Mouse (Mus musculus): ENCODE data around the gene Hoxb7. TPM values are rescaled to one million over a fixed set of nuclear protein-coding genes. Genes with fewer than 3 reads are reported as not detected.

Gene Hoxb7
- total and polyA plus RNA-seq, 2 experiments from 2014 or later = not detected

DNA sequence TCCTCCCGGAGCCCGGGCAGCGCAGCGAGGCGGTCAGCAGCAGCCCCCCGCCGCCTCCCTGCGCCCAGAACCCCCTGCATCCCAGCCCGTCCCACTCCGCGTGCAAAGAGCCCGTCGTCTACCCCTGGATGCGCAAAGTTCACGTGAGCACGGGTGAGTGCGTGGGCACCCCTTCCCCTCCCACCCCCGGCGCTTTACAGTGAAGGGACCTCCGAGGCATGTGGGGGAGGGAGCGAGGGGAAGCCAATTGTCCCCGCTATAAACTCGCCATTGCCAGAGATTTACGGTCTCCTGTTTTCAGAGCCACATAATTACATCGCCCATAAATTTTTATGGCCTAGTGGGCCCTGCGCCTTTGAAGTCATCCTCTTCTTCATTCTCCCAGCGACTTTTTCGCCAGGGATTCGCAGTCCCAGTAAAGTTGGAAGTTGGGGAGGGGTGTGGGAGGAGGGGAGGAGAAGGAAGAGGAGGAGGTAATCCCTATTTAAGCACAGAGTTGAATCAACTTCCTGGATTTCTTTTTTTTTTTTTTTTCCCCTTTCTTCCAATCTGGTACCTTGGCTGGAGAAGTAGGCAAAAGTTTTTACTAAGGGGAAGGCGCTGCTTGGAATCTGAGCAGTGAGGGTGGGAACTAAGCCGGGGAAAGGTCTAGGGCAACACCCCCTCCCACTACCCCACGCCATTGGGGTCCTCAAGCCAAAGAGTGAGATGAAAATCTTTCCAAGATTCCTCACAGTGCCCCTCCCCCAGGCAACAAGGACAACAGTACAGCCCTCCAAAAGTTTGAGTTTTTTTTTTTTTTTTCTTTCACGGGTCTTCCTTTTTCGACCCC, 32.9 kb downstream of the Hoxb7 start:
- no peaks in the 10 kb centered on the region for H3K9me3 ChIP-seq (ENCODE audit: low read length)
- H3K4me3 ChIP-seq (ENCODE audit: low read depth, low read length) = no peak overlapping the region
- H3K4me2 ChIP-seq (ENCODE audit: low read depth) = peak overlapping the region; percentile 10; the same call in 1 of the 2 replicates
- H3K27me3 ChIP-seq (ENCODE audit: insufficient read depth, low read length) = peaks cover 99% of the 10 kb centered on the region
- no peak for DNase-seq
- H3K9ac ChIP-seq = no peak overlapping the region
- ATAC-seq = no peak
- WGBS = under 1% methylated on average over 26 of the region's 34 CpGs
- TF ChIP-seq CTCF (IDR thresholded peaks at IDR 0.05; ENCODE audit: low read depth) = no peak
- no peaks in the 10 kb centered on the region for H3K4me1 ChIP-seq (ENCODE audit: insufficient read depth)
- H3K27ac ChIP-seq (ENCODE audit: low read depth, low read length) = no peak overlapping the region
- H3K36me3 ChIP-seq (ENCODE audit: insufficient read depth) = no peaks in the 10 kb centered on the region

DNA sequence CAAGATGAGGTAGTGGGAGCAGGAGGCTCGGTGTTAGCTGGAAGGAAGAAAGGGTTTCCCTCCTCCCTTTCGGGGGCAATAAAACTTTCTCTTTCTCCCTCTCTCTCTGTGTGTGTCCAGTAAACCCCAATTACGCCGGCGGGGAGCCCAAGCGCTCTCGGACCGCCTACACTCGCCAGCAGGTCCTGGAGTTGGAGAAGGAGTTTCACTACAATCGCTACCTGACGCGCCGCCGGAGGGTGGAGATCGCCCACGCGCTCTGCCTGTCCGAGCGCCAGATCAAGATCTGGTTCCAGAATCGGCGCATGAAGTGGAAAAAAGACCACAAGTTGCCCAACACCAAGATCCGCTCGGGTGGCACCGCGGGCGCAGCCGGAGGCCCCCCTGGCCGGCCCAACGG, 33.5 kb downstream of the Hoxb7 start:
- no peaks in the 10 kb centered on the region for H3K36me3 ChIP-seq (ENCODE audit: insufficient read depth)
- no peak for ATAC-seq
- H3K9me3 ChIP-seq (ENCODE audit: low read length) = no peaks in the 10 kb centered on the region
- 2% methylated on average over 29 of the region's 29 CpGs for WGBS
- no peak for DNase-seq
- no peak overlapping the region for H3K4me3 ChIP-seq (ENCODE audit: low read depth, low read length)
- TF ChIP-seq CTCF (IDR thresholded peaks at IDR 0.05; ENCODE audit: low read depth) = no peak
- no peak overlapping the region for H3K27ac ChIP-seq (ENCODE audit: low read depth, low read length)
- no peak overlapping the region for H3K9ac ChIP-seq
- peaks cover 99% of the 10 kb centered on the region for H3K27me3 ChIP-seq (ENCODE audit: insufficient read depth, low read length)
- no peaks in the 10 kb centered on the region for H3K4me1 ChIP-seq (ENCODE audit: insufficient read depth)
- no peak overlapping the region for H3K4me2 ChIP-seq (ENCODE audit: low read depth)

DNA sequence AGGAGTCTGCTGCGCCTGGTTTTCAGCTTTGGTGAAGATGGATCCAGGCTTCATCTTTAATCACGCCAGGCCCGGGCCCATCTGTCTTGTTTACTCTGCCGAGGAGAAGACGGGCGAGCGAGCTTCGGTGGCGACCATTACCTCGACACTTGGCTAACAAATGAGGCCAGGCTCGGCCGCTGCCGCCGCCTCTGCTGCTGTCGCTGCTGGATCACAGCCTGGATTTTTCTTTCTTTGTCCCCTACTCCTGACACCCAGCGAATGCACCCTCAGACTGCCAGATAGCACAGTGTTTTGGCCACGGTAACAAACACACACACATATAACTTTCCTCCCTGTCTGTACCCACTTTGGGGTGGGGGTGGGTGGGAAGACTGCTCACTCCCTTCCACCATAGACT, 34.3 kb downstream of the Hoxb7 start:
- H3K4me2 ChIP-seq (ENCODE audit: low read depth) = no peak overlapping the region
- under 1% methylated on average over 17 of the region's 17 CpGs for WGBS
- H3K9ac ChIP-seq = no peak overlapping the region

DNA sequence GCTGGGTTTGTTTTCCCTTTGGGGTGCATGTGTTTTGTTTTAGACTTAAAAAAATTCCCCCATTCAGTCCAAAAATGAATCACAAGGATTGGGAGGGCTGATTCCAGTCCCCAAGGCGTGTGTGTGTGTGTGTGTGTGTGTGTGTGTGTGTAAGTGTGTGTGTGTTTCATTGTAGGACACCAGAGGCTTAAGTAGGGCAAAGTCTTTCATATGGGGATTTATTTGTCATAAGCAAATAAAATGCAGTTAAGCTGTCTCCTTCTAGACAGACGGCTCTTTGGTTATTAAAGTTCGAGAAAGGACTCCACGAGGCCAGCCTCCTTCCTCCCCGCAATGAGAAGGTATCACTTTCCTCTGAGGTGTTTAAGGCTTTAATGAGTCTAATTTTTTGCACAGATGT, 35.4 kb downstream of the Hoxb7 start:
- DNase-seq = no peak
- no peaks in the 10 kb centered on the region for H3K36me3 ChIP-seq (ENCODE audit: insufficient read depth)
- 5% methylated on average over 5 of the region's 5 CpGs for WGBS
- TF ChIP-seq CTCF (IDR thresholded peaks at IDR 0.05; ENCODE audit: low read depth) = no peak
- H3K9me3 ChIP-seq (ENCODE audit: low read length) = no peaks in the 10 kb centered on the region
- H3K27ac ChIP-seq (ENCODE audit: low read depth, low read length) = no peak overlapping the region
- H3K9ac ChIP-seq = no peak overlapping the region
- ATAC-seq = no peak
- H3K4me2 ChIP-seq (ENCODE audit: low read depth) = no peak overlapping the region
- no peaks in the 10 kb centered on the region for H3K4me1 ChIP-seq (ENCODE audit: insufficient read depth)
- H3K4me3 ChIP-seq (ENCODE audit: low read depth, low read length) = no peak overlapping the region
- H3K27me3 ChIP-seq (ENCODE audit: insufficient read depth, low read length) = peaks cover 99% of the 10 kb centered on the region

More for the DNA sequence above, 34.3 kb downstream of the Hoxb7 start:
- no peak for ATAC-seq
- Histone ChIP-seq H3K27ac (ENCODE audit: low read depth, low read length) (no peak overlapping the region), H3K27me3 (ENCODE audit: insufficient read depth, low read length) (peaks cover 99% of the 10 kb centered on the region), H3K4me3 (ENCODE audit: low read depth, low read length) (no peak overlapping the region), H3K36me3 (ENCODE audit: insufficient read depth) (no peaks in the 10 kb centered on the region), H3K9me3 (ENCODE audit: low read length) (no peaks in the 10 kb centered on the region), H3K4me1 (ENCODE audit: insufficient read depth) (no peaks in the 10 kb centered on the region)
- no peak for TF ChIP-seq CTCF (IDR thresholded peaks at IDR 0.05; ENCODE audit: low read depth)
- no peak for DNase-seq

DNA sequence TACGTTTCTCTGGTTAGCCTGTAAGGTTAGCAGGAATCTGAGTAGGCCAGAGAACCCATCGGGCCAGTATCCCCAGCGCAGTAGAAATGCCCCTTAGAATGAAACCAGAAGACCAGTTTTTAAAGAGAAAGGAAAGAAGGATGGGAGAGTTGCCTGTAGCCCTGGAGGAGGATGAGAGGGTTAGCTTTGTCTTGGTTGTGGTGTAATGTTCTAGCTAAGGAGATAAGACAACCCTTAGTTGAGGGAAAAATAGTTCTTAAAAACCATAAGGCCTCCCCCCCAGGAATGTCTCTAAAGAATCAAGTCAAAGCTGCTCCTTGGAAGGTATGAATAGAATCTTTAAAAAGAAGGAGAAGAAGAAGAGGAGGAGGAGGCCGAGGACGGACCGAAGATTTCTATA, 36.3 kb downstream of the Hoxb7 start:
- H3K9me3 ChIP-seq (ENCODE audit: low read length) = no peaks in the 10 kb centered on the region
- H3K4me2 ChIP-seq (ENCODE audit: low read depth) = no peak overlapping the region
- DNase-seq (no peak), ATAC-seq (no peak)
- H3K9ac ChIP-seq = no peak overlapping the region
- peaks cover 100% of the 10 kb centered on the region for H3K27me3 ChIP-seq (ENCODE audit: insufficient read depth, low read length)
- H3K4me1 ChIP-seq (ENCODE audit: insufficient read depth) = no peaks in the 10 kb centered on the region
- TF ChIP-seq CTCF (IDR thresholded peaks at IDR 0.05; ENCODE audit: low read depth) = no peak
- H3K36me3 ChIP-seq (ENCODE audit: insufficient read depth) = no peaks in the 10 kb centered on the region
- WGBS = 6% methylated on average over 6 of the region's 6 CpGs
- no peak overlapping the region for H3K27ac ChIP-seq (ENCODE audit: low read depth, low read length)
- no peak overlapping the region for H3K4me3 ChIP-seq (ENCODE audit: low read depth, low read length)

DNA sequence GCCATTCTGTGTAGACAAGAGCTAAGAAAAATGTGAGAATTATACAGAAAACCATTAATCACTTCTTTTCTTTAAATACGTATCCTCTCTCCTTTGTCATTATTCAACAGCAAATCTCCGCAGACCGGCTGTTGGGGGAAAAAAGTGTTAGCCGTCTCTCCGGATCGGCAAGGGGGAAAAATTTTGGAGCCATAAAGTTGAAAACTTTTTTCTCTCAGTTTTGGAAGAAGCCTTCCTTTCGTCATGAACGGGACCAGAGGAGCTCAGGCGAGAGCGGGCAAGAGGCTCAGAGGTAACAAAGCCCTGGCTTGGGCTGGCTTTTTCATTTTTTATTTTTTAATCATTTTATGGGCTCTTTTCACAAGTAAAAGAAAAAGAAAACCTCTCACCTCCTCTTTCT, 36.7 kb downstream of the Hoxb7 start, which contains the start of gene Hoxb3:
TSS of gene Hoxb3 (plus strand) at position 173 of the 400 bp plus-strand sequence.
- no peak for TF ChIP-seq CTCF (IDR thresholded peaks at IDR 0.05; ENCODE audit: low read depth)
- H3K27me3 ChIP-seq (ENCODE audit: insufficient read depth, low read length) = peaks cover 100% of the 10 kb centered on the region
- no peak for DNase-seq
- no peaks in the 10 kb centered on the region for H3K36me3 ChIP-seq (ENCODE audit: insufficient read depth)
- no peak within 1 kb of the TSS for H3K4me3 ChIP-seq (ENCODE audit: low read depth, low read length)
- H3K4me1 ChIP-seq (ENCODE audit: insufficient read depth) = no peaks in the 10 kb centered on the region
- ATAC-seq = no peak
- H3K9me3 ChIP-seq (ENCODE audit: low read length) = no peaks in the 10 kb centered on the region
- WGBS = 4% methylated on average over 10 of the region's 10 CpGs
- no peak within 1 kb of the TSS for H3K4me2 ChIP-seq (ENCODE audit: low read depth)
- H3K9ac ChIP-seq = no peak within 1 kb of the TSS
- H3K27ac ChIP-seq (ENCODE audit: low read depth, low read length) = no peak within 1 kb of the TSS

DNA sequence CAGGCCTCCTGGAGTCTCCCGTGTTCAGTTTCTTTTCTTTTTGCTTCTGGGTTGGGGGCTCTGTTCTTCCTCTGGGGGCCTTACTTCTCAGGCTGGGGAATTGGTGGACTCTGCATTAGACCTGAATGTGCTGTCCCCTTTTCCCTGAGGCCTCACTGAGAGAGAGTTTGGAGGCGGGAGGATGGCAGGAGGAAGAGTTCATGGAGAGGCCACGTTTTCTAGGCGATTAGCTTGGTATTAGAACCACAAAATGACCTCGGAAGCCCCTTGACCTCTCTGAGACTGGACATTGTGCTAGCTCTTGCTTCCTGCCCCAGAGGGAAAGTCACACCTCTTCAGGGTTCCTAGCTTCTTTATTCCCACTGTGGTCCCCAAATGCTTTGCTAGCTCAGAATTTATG, 37.7 kb downstream of the Hoxb7 start:
- WGBS = 2% methylated on average over 5 of the region's 5 CpGs
- Histone ChIP-seq H3K27me3 (ENCODE audit: insufficient read depth, low read length) (peaks cover 100% of the 10 kb centered on the region), H3K4me1 (ENCODE audit: insufficient read depth) (no peaks in the 10 kb centered on the region), H3K9me3 (ENCODE audit: low read length) (no peaks in the 10 kb centered on the region), H3K4me3 (ENCODE audit: low read depth, low read length) (no peak overlapping the region), H3K9ac (no peak overlapping the region), H3K27ac (ENCODE audit: low read depth, low read length) (no peak overlapping the region), H3K4me2 (ENCODE audit: low read depth) (no peak overlapping the region), H3K36me3 (ENCODE audit: insufficient read depth) (no peaks in the 10 kb centered on the region)
- TF ChIP-seq CTCF (IDR thresholded peaks at IDR 0.05; ENCODE audit: low read depth) = no peak
- ATAC-seq (no peak), DNase-seq (no peak)

Measured in forebrain, postnatal 0 days (tissue).